Mouse (Mus musculus) lung, postnatal 4 days (tissue): Measurements from ENCODE around the gene Batf2.
"Not testable (repeated sequence)": the region's sequence is repeated elsewhere in the genome, so short reads cannot be mapped to it uniquely, and the experiment has no call there.

Source experiments
- DNase-seq, 2 experiments: peaks; one replicate each; pipeline ENCODE4 v3.0.0; 2021

The Batf2 gene

GRCm38 (mm10) chr19:6140678-6141393, at the start of gene Batf2:
Batf2 (plus strand) TSS chr19:6140983.
- peak; percentile 93 to 95 for DNase-seq

- DNase-seq, result no peak
Measured at GRCm38 (mm10) chr19:6094119-6094518, 46.7 kb upstream of the Batf2 start, which contains the start of gene AC131692.1. AC131692.1 (plus strand) TSS chr19:6094419.

GRCm38 (mm10) chr19:6097847-6098246, 42.9 kb upstream of the Batf2 start:
- DNase-seq, result no peak

GRCm38 (mm10) chr19:6101186-6101585, 39.6 kb upstream of the Batf2 start:
- no peak for DNase-seq

- DNase-seq, result no peak
Measured at GRCm38 (mm10) chr19:6102169-6102853, 38.5 kb upstream of the Batf2 start.

GRCm38 (mm10) chr19:6104476-6104875, 36.3 kb upstream of the Batf2 start:
- DNase-seq, result no peak

- no peak for DNase-seq
Measured at GRCm38 (mm10) chr19:6105586-6105985, 35.2 kb upstream of the Batf2 start, which contains the start of gene Naaladl1. Naaladl1 (plus strand) TSS chr19:6105782.

GRCm38 (mm10) chr19:6113116-6113515, 27.7 kb upstream of the Batf2 start:
- no peak for DNase-seq

GRCm38 (mm10) chr19:6116113-6116850, 24.5 kb upstream of the Batf2 start:
- no peak for DNase-seq

- no peak for DNase-seq
Measured at GRCm38 (mm10) chr19:6117346-6117985, 23.3 kb upstream of the Batf2 start.

GRCm38 (mm10) chr19:6117986-6118676, 22.7 kb upstream of the Batf2 start, which contains the start of gene Sac3d1:
Sac3d1 (minus strand) TSS chr19:6118650.
- DNase-seq, result peak; percentile 91 to 92

- no peak for DNase-seq
Measured at GRCm38 (mm10) chr19:6118677-6119185, 22.1 kb upstream of the Batf2 start.

GRCm38 (mm10) chr19:6121761-6122160, 19.0 kb upstream of the Batf2 start:
- DNase-seq, result no peak

GRCm38 (mm10) chr19:6123330-6123729, 17.5 kb upstream of the Batf2 start:
- DNase-seq, result no peak

- no peak for DNase-seq
Measured at GRCm38 (mm10) chr19:6124898-6125297, 15.9 kb upstream of the Batf2 start.

GRCm38 (mm10) chr19:6126289-6126688, 14.5 kb upstream of the Batf2 start:
- DNase-seq, result peak in 1 of 2 experiments; percentile 66

GRCm38 (mm10) chr19:6126789-6127580, 13.8 kb upstream of the Batf2 start:
- no peak for DNase-seq

GRCm38 (mm10) chr19:6127760-6128341, 12.9 kb upstream of the Batf2 start, which contains the start of gene Snx15:
Snx15 (minus strand) TSS chr19:6128304.
- DNase-seq, result peak; percentile 96 to 98

GRCm38 (mm10) chr19:6130414-6131128, 10.2 kb upstream of the Batf2 start:
- DNase-seq, result not testable (repeated sequence)
